Mouse (Mus musculus) ES-Bruce4 (cell line): Measurements from ENCODE around the gene Fam118b. TPM values are rescaled to one million over a fixed set of nuclear protein-coding genes. Genes with fewer than 3 reads are reported as not detected.

Source experiments
- H3K27ac ChIP-seq: 2 replicates; pipeline ENCODE4 v1.5.1; 2012; ENCODE audit warnings: low read length, inconsistent platforms; ENCODE audit not compliant: insufficient read depth
- H3K27me3 ChIP-seq: 2 replicates; pipeline ENCODE4 v1.6.1; 2012; ENCODE audit warnings: mild to moderate bottlenecking, low read length, inconsistent platforms; ENCODE audit not compliant: control insufficient read depth, poor library complexity, insufficient read depth, severe bottlenecking
- H3K36me3 ChIP-seq: 2 replicates; pipeline ENCODE4 v1.6.1; 2012; ENCODE audit warnings: inconsistent platforms, mild to moderate bottlenecking, low read length, moderate library complexity; ENCODE audit not compliant: control insufficient read depth, poor library complexity, insufficient read depth, severe bottlenecking
- H3K4me1 ChIP-seq: one replicate; pipeline ENCODE4 v1.8.1; 2011; ENCODE audit warnings: low read length; ENCODE audit not compliant: control insufficient read depth, insufficient read depth
- H3K4me3 ChIP-seq: 2 replicates; pipeline ENCODE4 v1.5.1; 2011; ENCODE audit warnings: low read depth, mild to moderate bottlenecking, low read length
- H3K9ac ChIP-seq: 2 replicates; pipeline ENCODE4 v1.6.1; 2012; ENCODE audit warnings: low read depth, mild to moderate bottlenecking, inconsistent platforms; ENCODE audit not compliant: poor library complexity, severe bottlenecking
- H3K9me3 ChIP-seq: replicated peaks from 2 replicates; pipeline ENCODE4 v1.6.1; 2012; ENCODE audit warnings: mild to moderate bottlenecking, low read length, inconsistent platforms; ENCODE audit not compliant: control insufficient read depth, poor library complexity, insufficient read depth, severe bottlenecking
- CTCF ChIP-seq: IDR thresholded peaks from one replicate; pipeline ENCODE4 v1.8.1; 2011; ENCODE audit warnings: low read depth, low read length
- EP300 ChIP-seq: IDR thresholded peaks from 2 replicates; pipeline ENCODE4 v1.6.1; 2011; ENCODE audit warnings: low read depth, low read length; ENCODE audit not compliant: insufficient read depth
- POLR2A ChIP-seq: IDR thresholded peaks from one replicate; pipeline ENCODE4 v1.8.1; 2011; ENCODE audit warnings: low read length; ENCODE audit not compliant: insufficient read depth
- polyA plus RNA-seq: library from polyadenylated mRNA; stranded (reverse); fragments of >200 nt; gene quantifications from 2 replicates; pipeline ENCODE4 v1.2.4, GENCODE M21; 2011; ENCODE audit warnings: low read depth; ENCODE audit not compliant: missing spikeins, insufficient read depth, insufficient read length

The Fam118b gene
- 32.1 and 34.5 TPM in 2 replicates for polyA plus RNA-seq

DNA sequence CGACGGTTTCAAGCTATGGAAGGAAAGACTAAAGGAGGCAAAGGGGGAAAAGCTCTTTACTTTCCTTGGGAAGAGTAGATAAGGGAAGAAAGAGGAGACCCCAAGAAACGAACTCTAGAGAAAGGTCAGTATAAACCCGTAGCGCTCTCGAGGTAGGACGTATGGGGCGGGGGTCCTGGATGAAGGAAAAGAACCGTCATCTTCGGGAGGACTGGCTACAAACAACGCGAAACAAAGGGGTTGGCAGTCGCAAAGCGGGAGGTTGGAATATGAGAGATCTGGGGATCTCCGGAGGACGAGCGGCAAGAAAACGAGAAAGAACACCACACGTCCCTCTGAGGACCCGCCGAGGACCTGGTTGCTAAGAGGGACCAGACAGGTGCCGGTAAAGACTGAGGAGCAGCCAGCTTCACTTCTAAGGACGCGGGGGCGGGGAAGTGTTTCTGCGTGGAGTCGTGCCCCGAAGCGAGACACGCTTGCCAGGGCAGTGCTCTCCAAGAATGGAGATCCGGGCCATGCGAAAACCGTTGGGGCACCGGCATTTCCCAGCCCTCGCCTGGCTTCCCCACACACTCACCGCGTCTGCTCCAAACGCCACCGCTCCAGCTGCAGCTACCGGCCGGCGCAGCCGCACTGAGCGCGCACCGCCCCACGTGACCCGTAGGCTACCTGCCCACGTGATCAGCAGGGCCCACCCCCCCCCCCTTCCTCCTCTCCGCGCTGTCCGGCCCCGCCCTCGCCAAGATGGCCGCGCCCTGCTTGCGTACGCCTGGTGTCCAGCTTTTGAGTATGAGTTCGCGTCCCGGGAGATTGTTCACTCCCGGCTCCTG, at the start of gene Fam118b, which contains the start of gene Rpusd4:
Fam118b (minus strand) TSS at position 660 of the 830 bp plus-strand sequence.
Rpusd4 (plus strand) TSS at position 720 of the 830 bp plus-strand sequence.
- Histone ChIP-seq H3K9me3 (no peaks in the 10 kb centered on the region), H3K27me3 (no peaks in the 10 kb centered on the region), H3K9ac (peak within 1 kb of the TSS; percentile 71), H3K4me1 (no peaks in the 10 kb centered on the region), H3K36me3 (peaks cover 10% of the 10 kb centered on the region), H3K27ac (no peak within 1 kb of the TSS), H3K4me3 (peak within 1 kb of the TSS; percentile 94)
- TF ChIP-seq CTCF (no peak), EP300 (peak; percentile 66; the same call in 1 of the 2 replicates), POLR2A (peak; percentile 86)

DNA sequence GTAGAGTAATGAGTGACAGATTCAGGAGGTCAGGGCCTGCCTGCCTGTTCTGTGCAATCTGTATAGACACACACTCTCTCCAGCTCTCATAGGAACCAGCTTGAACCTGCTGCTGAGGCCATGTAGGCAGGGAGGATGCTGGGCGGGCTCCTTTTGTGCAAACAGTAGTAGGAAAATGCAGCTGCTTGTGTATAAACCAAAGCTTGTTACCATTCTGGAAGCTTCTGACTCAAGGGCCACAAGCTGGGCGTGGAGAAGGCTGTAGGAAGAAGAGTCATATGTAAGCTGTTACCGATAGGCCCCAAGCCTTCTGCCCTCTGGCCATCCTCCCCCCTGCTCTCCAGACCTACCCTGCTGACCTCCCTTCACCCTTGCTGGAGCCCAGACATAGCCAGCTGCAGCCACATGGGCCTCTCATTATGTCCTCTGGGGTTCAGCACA, 49.2 kb upstream of the Fam118b start:
- TF ChIP-seq POLR2A = no peak
- TF ChIP-seq EP300 = no peak
- Histone ChIP-seq H3K9me3 (no peaks in the 10 kb centered on the region), H3K36me3 (no peaks in the 10 kb centered on the region), H3K4me1 (peaks cover 1% of the 10 kb centered on the region), H3K4me3 (no peak overlapping the region), H3K9ac (no peak overlapping the region), H3K27ac (no peak overlapping the region), H3K27me3 (no peaks in the 10 kb centered on the region)

DNA sequence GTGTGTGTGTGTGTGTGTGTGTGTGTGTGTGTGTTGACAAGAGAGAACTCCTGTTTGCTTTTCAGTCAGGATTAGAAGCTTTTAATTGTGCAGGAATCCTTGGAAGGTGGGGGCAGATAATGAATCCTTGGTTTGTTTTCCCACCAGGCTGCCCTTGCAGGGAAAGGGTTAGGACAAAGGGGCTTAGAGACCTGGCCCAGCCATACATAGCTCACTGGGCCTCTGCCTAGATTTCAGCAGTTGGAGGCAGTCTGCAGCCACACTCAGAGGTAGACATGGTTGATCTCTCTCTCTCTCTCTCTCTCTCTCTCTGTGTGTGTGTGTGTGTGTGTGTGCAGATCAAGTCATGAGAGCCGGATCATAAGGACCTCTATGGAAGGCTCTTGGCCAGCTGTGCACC, 46.6 kb upstream of the Fam118b start:
- Histone ChIP-seq H3K27me3 (no peaks in the 10 kb centered on the region), H3K27ac (no peak overlapping the region), H3K9me3 (no peaks in the 10 kb centered on the region), H3K4me3 (no peak overlapping the region), H3K4me1 (peaks cover 1% of the 10 kb centered on the region), H3K36me3 (no peaks in the 10 kb centered on the region), H3K9ac (no peak overlapping the region)
- TF ChIP-seq CTCF = no peak
- TF ChIP-seq EP300 = no peak
- no peak for TF ChIP-seq POLR2A

DNA sequence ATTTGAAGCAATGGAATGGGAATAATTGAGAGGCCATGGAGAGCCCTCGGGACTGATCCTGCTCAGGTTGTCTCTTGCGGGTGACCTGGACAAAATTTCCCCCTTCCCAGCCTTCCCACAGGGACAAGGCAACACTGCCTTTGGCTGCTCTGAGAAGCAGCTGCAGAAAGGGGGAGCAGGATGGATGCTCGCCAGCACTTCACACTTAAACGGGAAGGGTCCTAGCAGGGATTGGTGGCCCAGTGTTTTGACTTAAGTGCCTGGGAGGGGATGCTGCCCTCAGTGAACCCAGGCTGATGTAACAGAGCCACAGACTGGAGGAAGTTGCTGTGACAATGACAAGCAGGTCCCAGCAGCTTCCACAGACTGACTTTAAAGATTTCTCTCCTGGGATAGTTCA, 46.0 kb upstream of the Fam118b start:
- no peak overlapping the region for H3K4me3 ChIP-seq
- no peak overlapping the region for H3K9ac ChIP-seq
- no peaks in the 10 kb centered on the region for H3K27me3 ChIP-seq
- TF ChIP-seq CTCF (no peak), EP300 (no peak), POLR2A (no peak)
- H3K4me1 ChIP-seq = peaks cover 1% of the 10 kb centered on the region
- H3K27ac ChIP-seq = no peak overlapping the region
- H3K36me3 ChIP-seq = no peaks in the 10 kb centered on the region
- no peaks in the 10 kb centered on the region for H3K9me3 ChIP-seq

DNA sequence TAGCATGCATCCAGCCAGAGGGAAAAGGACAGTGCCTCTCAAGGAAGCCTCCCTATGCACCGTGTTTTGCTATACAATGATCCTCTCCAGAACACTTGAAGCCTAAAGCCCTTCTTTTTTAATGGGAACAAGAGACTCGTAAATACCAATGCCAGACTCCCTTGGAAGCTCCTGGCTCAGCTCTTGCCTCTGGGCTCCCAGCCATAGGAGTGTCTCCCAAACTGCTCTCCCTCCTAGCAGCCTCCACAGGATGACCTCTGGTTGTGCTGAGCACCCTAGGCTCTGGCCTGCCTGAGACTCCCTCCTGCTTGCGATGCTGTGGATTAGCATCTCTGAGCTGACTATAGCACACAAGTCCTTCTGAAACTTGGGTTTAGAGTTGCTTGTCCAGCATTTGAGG, 44.9 kb upstream of the Fam118b start:
- Histone ChIP-seq H3K4me1 (no peaks in the 10 kb centered on the region), H3K9me3 (no peaks in the 10 kb centered on the region), H3K4me3 (no peak overlapping the region), H3K9ac (no peak overlapping the region), H3K27ac (no peak overlapping the region), H3K36me3 (no peaks in the 10 kb centered on the region), H3K27me3 (no peaks in the 10 kb centered on the region)
- TF ChIP-seq CTCF (no peak), EP300 (no peak), POLR2A (no peak)

DNA sequence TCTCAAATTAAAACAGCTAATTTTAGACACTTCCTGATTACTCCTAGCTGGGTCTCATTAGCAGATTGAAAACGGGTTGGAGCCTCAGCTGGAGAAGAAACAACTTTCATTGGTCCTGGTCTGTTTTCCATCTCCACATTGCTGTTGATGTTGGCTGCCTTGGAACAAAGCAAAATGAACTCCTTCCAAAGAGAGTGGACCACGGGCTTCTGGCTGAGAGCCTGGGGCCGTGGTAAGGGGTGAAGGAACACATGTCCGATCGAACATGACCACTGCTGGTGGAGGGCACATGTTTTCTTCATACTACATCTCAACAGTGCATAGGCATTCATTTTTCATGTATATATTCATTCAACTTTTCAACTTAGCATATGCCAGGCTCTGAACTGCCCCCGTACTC, 42.8 kb upstream of the Fam118b start:
- H3K4me1 ChIP-seq = no peaks in the 10 kb centered on the region
- no peaks in the 10 kb centered on the region for H3K27me3 ChIP-seq
- no peak overlapping the region for H3K9ac ChIP-seq
- H3K9me3 ChIP-seq = no peaks in the 10 kb centered on the region
- H3K4me3 ChIP-seq = no peak overlapping the region
- TF ChIP-seq POLR2A (no peak), CTCF (no peak), EP300 (no peak)
- H3K36me3 ChIP-seq = no peaks in the 10 kb centered on the region
- H3K27ac ChIP-seq = no peak overlapping the region
